Mouse (Mus musculus): Measurements from ENCODE around the gene Daam2.

DNA sequence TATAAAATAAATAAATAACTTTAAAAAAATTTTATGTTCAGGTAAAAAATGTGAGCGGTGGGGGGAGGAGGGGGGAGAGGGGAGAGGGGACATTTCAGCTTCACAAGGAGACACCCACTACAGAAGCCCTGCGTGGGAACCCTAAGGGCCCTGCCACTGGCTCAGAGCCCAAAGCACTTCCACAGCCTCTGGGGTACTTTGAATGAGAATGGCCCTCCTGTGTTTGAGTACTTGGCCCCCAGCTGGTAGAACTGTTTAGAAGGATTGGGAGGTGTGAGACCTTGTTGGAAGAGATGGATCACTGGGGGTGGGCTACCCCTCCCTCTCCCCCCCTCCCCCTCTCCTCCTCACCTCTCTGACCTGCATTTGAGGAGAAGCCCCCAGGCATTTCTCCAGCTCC lies 41.7 kb downstream of the Daam2 start:
- TF ChIP-seq CTCF (conservative IDR thresholded peaks at IDR 0.05; ENCODE audit: low read length) (no peak), POU5F1 (IDR thresholded peaks at IDR 0.05; ENCODE audit: borderline replicate concordance, low read length) (no peak)

Measured in E14TG2a.4 (cell line).